Mouse (Mus musculus): ENCODE data around the gene Mmp19. TPM values are rescaled to one million over a fixed set of nuclear protein-coding genes. Genes with fewer than 3 reads are reported as not detected.
"Not testable (repeated sequence)": the region's sequence is repeated elsewhere in the genome, so short reads cannot be mapped to it uniquely, and the experiment has no call there.

The Mmp19 gene
- total and polyA plus RNA-seq, 3 experiments = 0.08 to 0.36 TPM; not detected in 1

DNA sequence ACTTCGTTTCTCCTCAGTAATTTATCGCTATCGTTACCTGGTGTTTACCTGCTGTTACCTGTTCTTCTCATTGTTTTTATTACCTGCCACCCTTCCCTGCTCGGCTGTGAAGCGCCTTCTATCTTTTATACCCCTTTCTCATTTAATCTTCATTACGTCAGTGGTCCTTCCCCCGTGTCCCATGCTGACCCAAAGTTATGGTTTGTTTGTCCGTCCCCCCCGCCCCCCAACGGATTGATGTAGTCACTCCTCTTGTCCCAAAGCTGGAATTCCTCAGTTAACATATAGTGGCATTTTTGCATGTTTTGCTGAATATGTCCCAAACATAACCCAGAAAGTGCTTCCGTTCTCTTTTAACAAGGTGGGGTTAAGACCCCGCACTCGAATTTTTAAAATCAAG lies 31.4 kb downstream of the Mmp19 start:
- H3K27ac ChIP-seq (ENCODE audit: control insufficient read depth, low read depth, low read length) = peak overlapping the region; percentile 69
- DNase-seq (ENCODE audit: low read depth, low spot score) = no peak
- TF ChIP-seq MAX (IDR thresholded peaks at IDR 0.05; ENCODE audit: low read length) = peak; percentile 40; the same call in 1 of the 2 replicates
- TF ChIP-seq BHLHE40 (IDR thresholded peaks at IDR 0.05; ENCODE audit: borderline replicate concordance, low read depth, low read length) = no peak
- no peak for TF ChIP-seq HCFC1 (IDR thresholded peaks at IDR 0.05; ENCODE audit: low read depth, low read length)
- no peak for TF ChIP-seq ZMIZ1 (IDR thresholded peaks at IDR 0.05; ENCODE audit: low read depth, low read length)
- TF ChIP-seq SIN3A (IDR thresholded peaks at IDR 0.05; ENCODE audit: low read length) = peak; percentile 9; the same call in 1 of the 2 replicates
- 0 out of 2 replicates have a peak, but pooled peaks have one; percentile 72 for TF ChIP-seq CHD1 (IDR thresholded peaks at IDR 0.05; ENCODE audit: low read depth, low read length)
- TF ChIP-seq SMC3 (IDR thresholded peaks at IDR 0.05; ENCODE audit: low read depth, low read length) = no peak
- TF ChIP-seq POLR2AphosphoS5 (IDR thresholded peaks at IDR 0.05; ENCODE audit: borderline replicate concordance, low read depth, low read length) = no peak
- no peak for TF ChIP-seq JUND (IDR thresholded peaks at IDR 0.05; ENCODE audit: low read depth, low read length)
- peak; percentile 52 for TF ChIP-seq MXI1 (IDR thresholded peaks at IDR 0.05; ENCODE audit: low read depth, low read length)

DNA sequence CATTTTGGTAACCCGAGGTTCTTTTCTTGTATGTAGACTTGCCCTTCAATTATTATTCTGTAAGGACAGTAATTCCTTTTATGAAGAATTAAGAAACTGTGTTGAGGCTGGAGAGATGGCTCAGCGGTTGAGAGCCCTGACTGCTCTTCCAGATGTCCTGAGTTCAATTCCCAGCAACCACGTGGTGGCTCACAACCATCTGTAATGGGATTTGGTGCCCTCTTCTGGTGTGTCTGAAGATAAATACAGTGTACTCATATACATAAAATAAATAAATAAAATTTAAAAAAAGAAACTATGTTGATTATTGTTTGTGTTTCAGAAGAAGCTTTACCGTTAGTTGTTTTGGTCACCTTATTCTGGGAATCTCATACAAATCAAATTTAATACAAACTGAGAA lies 32.4 kb downstream of the Mmp19 start:
- H3K36me3 ChIP-seq (ENCODE audit: control insufficient read depth in 1 of 2, insufficient read depth in 2 of 2, low read length in 2 of 2) = peaks cover 21 to 23% of the 10 kb centered on the region in 2 experiments
- not testable (repeated sequence) for H3K9me3 ChIP-seq (replicated peaks; ENCODE audit: insufficient read depth, low read length); DNase-seq (ENCODE audit: low read depth, low spot score); H3K4me1 ChIP-seq (ENCODE audit: control insufficient read depth in 1 of 2, insufficient read depth in 2 of 2, low read length in 2 of 2); H3K27ac ChIP-seq (ENCODE audit: control insufficient read depth, low read depth, low read length); H3K27me3 ChIP-seq (ENCODE audit: control insufficient read depth in 1 of 2, insufficient read depth in 2 of 2, low read length in 2 of 2)
- H3K4me3 ChIP-seq (ENCODE audit: control insufficient read depth in 1 of 2, insufficient read depth in 1 of 2, low read depth in 2 of 2, low read length in 2 of 2) = peak overlapping the region; percentile 90 to 91
- peaks cover 55% of the 10 kb centered on the region for H3K79me2 ChIP-seq (ENCODE audit: control insufficient read depth, insufficient read depth, low read length, poor library complexity)
- TF ChIP-seq MYC (IDR thresholded peaks at IDR 0.05; ENCODE audit: low read depth, low read length) (peak; percentile 93; the same call in 1 of the 2 replicates), MXI1 (IDR thresholded peaks at IDR 0.05; ENCODE audit: low read depth, low read length) (peak; percentile 60; the same call in 1 of the 2 replicates), CTCF (IDR thresholded peaks at IDR 0.05 in 2 of 3, conservative IDR thresholded peaks at IDR 0.05 in 1 of 3; ENCODE audit: control insufficient read depth in 1 of 3, insufficient read depth in 1 of 3, low read depth in 2 of 3, low read length in 3 of 3, poor library complexity in 1 of 3, severe bottlenecking in 1 of 3) (peak in 1 of 3 experiments; percentile 26; a peak in 3 of 6 replicates), USF1 (IDR thresholded peaks at IDR 0.05; ENCODE audit: low read depth, low read length) (peak; percentile 67), MAX (IDR thresholded peaks at IDR 0.05; ENCODE audit: low read length) (0 out of 2 replicates have a peak, but pooled peaks have one; percentile 57), SMC3 (IDR thresholded peaks at IDR 0.05; ENCODE audit: low read depth, low read length) (peak; percentile 1; the same call in 1 of the 2 replicates), SIN3A (IDR thresholded peaks at IDR 0.05; ENCODE audit: low read length) (peak; percentile 56)
- peak overlapping the region; percentile 94 for H3K9ac ChIP-seq (ENCODE audit: control insufficient read depth, low read depth, low read length, poor library complexity, severe bottlenecking)

More for the DNA sequence above, 31.4 kb downstream of the Mmp19 start:
- no peaks in the 10 kb centered on the region for H3K27me3 ChIP-seq (ENCODE audit: control insufficient read depth in 1 of 2, insufficient read depth in 2 of 2, low read length in 2 of 2)
- H3K79me2 ChIP-seq (ENCODE audit: control insufficient read depth, insufficient read depth, low read length, poor library complexity) = peaks cover 50% of the 10 kb centered on the region
- peak overlapping the region; percentile 90 to 91 for H3K4me3 ChIP-seq (ENCODE audit: control insufficient read depth in 1 of 2, insufficient read depth in 1 of 2, low read depth in 2 of 2, low read length in 2 of 2)
- peaks cover 5 to 8% of the 10 kb centered on the region in 2 experiments; a peak in 3 of 4 replicates for H3K4me1 ChIP-seq (ENCODE audit: control insufficient read depth in 1 of 2, insufficient read depth in 2 of 2, low read length in 2 of 2)
- no peaks in the 10 kb centered on the region for H3K9me3 ChIP-seq (replicated peaks; ENCODE audit: insufficient read depth, low read length)
- peaks cover 23 to 26% of the 10 kb centered on the region in 2 experiments for H3K36me3 ChIP-seq (ENCODE audit: control insufficient read depth in 1 of 2, insufficient read depth in 2 of 2, low read length in 2 of 2)
- peak overlapping the region; percentile 94 for H3K9ac ChIP-seq (ENCODE audit: control insufficient read depth, low read depth, low read length, poor library complexity, severe bottlenecking)

GRCm38 (mm10) chr10:128823821-128824220 lies 33.1 kb downstream of the Mmp19 start:
- DNase-seq (ENCODE audit: low read depth, low spot score) = no peak
- Histone ChIP-seq H3K36me3 (ENCODE audit: control insufficient read depth in 1 of 2, insufficient read depth in 2 of 2, low read length in 2 of 2) (peaks cover 19 to 24% of the 10 kb centered on the region in 2 experiments), H3K4me3 (ENCODE audit: control insufficient read depth in 1 of 2, insufficient read depth in 1 of 2, low read depth in 2 of 2, low read length in 2 of 2) (peak overlapping the region in 1 of 2 experiments; percentile 90; a peak in 2 of 4 replicates), H3K79me2 (ENCODE audit: control insufficient read depth, insufficient read depth, low read length, poor library complexity) (peaks cover 60% of the 10 kb centered on the region), H3K9me3 (replicated peaks; ENCODE audit: insufficient read depth, low read length) (no peaks in the 10 kb centered on the region), H3K27ac (ENCODE audit: control insufficient read depth, low read depth, low read length) (no peak overlapping the region), H3K27me3 (ENCODE audit: control insufficient read depth in 1 of 2, insufficient read depth in 2 of 2, low read length in 2 of 2) (no peaks in the 10 kb centered on the region), H3K4me1 (ENCODE audit: control insufficient read depth in 1 of 2, insufficient read depth in 2 of 2, low read length in 2 of 2) (peaks cover 5 to 8% of the 10 kb centered on the region in 2 experiments; a peak in 3 of 4 replicates), H3K9ac (ENCODE audit: control insufficient read depth, low read depth, low read length, poor library complexity, severe bottlenecking) (no peak overlapping the region; the same call in 1 of the 2 replicates)
- TF ChIP-seq USF1 (IDR thresholded peaks at IDR 0.05; ENCODE audit: low read depth, low read length) (no peak), MXI1 (IDR thresholded peaks at IDR 0.05; ENCODE audit: low read depth, low read length) (0 out of 2 replicates have a peak, but pooled peaks have one; percentile 7)

All from MEL (cell line).